Mouse (Mus musculus): ENCODE data around the gene Iyd.
"Not testable (repeated sequence)": the region's sequence is repeated elsewhere in the genome, so short reads cannot be mapped to it uniquely, and the experiment has no call there.

Iyd gene

GRCm38 (mm10) chr10:3540003-3540827 lies at the start of gene Iyd:
TSS of gene Iyd (plus strand) at chr10:3540240.
- DNase-seq = no peak

- peak; percentile 34 for DNase-seq
Measured at GRCm38 (mm10) chr10:3496791-3497190, 43.2 kb upstream of the Iyd start.

GRCm38 (mm10) chr10:3500846-3501245 lies 39.2 kb upstream of the Iyd start:
- not testable (repeated sequence) for DNase-seq

GRCm38 (mm10) chr10:3507484-3508221 lies 32.4 kb upstream of the Iyd start:
- DNase-seq = peak; percentile 63

DNA sequence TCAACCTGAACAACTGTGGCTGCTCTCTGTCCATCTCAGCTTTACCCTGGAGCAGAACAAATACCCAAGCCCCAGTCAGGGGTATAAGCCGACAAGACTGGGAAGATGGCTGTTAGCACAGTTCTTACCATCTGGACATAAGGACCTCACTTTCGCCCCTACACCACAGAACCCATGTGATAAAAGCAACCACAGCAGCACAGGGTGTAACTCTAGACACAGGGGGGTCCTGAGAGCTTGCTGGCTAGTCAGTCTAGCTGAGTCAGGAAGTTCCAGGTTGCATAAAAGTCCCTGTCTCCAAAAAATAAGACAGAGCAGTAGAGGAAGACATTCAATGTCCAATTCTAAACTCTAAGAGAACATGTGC lies 31.8 kb upstream of the Iyd start:
- DNase-seq = no peak

DNA sequence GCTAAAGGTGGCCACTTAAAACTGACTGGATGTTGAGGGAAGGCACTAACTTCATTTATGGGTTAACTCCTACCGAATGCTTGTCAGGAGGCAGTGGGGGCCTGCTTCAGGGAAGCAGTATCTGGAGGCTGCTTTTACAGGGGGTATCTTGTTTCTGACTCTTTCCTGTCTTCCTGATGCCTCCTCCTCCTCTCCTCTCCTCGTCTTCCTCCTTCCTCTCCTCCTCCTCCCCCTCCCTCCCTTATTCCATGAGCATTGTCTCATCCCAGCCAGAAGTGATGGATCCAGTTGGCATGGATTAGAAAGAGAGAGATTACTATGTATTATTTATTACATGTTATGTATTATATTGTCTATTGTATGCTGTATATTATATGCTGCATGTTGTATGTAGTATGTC lies 31.3 kb upstream of the Iyd start:
- DNase-seq = no peak

DNA sequence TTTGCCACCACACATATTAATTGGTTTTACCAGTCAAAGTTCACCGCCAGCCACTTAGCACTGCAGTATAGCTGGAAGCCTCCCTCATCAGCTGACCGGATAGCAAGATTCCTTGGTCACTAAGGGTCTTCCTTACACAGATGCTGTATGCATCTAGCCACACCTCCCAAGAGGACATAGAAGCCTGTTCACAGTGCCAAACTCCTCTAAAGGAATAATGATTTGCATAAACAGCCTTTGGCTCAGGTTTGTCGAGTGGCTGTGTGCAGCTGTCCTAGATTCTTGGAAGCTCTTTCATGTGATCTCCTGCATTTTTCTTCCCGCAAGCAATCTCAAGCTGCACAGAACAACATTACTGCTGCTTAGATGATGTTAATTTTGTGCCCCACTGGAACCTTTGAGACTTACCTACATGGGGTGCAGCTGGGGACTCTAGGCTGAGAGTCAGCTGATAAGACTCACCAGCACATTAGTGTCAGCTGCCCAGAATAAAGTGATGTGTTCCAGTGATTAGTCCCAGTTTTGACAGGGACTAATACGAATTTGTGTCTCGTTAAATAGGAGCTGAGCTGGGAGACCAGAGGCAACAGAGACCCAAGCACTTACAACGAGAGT lies 30.3 kb upstream of the Iyd start:
- DNase-seq = no peak

- DNase-seq = no peak
Measured at GRCm38 (mm10) chr10:3510486-3510885, 29.6 kb upstream of the Iyd start.

GRCm38 (mm10) chr10:3511401-3511800 lies 28.6 kb upstream of the Iyd start:
- DNase-seq = no peak

- DNase-seq = no peak
Measured at GRCm38 (mm10) chr10:3512620-3513305, 27.3 kb upstream of the Iyd start.

GRCm38 (mm10) chr10:3513947-3514346 lies 26.1 kb upstream of the Iyd start:
- DNase-seq = no peak

GRCm38 (mm10) chr10:3514634-3515033 lies 25.4 kb upstream of the Iyd start:
- DNase-seq = peak; percentile 66

DNA sequence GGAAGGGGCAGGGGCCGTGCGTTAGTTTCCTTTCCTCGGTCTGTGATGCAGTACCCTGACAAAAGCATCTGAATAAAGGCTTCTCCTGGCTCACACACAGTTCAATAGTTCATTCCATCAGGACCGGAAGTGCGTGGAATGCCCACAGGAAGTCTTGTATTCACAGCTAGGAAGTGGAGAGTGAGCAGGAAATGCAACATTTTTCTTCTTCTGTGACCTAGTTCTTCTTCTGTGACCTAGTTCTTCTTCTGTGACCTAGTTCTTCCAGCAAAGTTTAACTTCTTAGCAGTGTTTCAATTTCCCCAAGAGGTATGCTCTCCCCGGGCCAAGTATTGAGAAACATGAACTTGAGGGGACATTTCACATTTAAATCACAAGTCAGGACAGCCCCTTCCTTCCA lies 23.6 kb upstream of the Iyd start:
- no peak for DNase-seq

DNA sequence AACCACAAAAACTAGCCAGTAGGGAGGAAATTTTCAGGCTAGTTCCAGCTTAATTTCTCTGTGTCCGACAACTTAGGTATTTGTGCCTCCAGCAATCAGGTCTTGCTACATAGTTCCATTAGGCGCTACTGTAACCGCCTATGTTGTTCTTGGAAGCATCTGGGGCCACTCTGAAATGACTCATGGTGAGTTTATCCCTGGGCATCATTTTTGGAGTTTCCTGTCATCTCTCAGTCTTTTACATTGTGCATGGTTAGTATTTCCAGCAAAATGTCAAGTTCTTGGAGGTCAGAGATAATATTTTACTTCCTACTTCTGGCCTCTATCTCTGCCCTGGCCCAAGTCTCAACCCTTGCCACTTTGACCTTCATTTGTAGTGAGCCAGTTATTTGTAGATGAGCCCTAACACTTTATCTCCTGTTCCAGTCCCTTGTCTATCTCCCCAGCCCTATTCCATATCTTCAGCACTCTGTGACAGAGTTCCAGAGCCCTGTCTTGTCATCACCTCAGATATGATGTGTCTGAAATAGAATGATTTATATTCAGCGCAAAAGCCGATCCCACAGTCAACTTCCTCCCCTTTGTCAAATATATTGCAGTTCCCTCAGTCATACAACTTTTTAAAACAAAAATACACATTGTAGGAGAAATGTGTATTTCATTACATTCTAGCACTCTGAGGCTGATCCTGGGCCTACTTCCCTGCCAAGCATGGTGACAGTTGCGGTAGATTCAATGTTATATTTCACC lies 16.8 kb upstream of the Iyd start:
- DNase-seq = no peak

DNA sequence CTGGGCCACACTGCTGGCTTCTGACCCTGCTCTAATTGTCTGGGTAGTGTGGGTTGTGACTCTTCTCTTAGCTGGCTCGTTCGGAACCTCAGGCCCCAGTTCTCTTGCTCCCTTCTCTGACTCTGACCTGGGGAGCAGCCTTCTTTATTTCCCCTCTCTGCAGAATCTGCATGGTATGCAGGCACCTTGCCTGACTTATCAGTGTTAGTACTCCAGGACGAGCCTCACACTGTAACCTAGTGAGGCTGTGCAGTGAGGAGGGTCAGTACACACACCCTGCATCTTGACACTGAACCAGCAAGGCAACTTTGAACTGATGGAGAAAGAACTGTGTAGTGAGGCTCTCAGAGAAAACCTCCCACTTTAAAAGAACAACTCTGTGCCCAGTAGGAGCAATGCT lies 15.5 kb upstream of the Iyd start:
- no peak for DNase-seq

DNA sequence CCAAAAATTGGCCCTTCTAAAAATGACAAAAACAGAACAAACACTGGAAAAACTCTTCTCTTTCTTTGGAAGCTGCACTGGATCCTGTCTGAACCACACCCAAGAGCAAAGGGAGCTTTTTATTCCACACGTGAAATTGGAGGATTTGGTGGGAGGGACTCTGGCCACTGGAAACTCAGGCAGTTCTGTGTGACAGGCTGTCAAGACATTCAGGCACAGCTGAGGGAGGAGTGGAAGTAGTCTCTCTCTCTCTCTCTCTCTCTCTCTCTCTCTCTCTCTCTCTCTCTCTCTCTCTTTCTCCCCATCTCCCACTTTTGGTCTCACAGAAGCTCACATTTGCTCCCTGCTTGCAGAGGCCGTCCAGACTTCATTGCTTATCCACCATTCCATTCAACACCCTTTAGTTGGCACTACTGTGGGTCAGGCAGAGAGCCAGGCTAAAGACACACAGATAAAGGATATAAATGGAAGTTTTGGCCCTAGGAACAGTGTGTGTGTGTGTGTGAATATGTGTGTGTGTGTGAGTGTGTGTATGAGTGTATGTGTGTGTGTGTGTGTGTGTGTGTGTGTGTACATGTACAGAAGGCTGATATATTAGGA lies 14.5 kb upstream of the Iyd start:
- no peak for DNase-seq

- DNase-seq = no peak
Measured at GRCm38 (mm10) chr10:3529807-3530206, 10.2 kb upstream of the Iyd start.

- no peak for DNase-seq
Measured at GRCm38 (mm10) chr10:3530661-3531060, 9.4 kb upstream of the Iyd start.

- peak; percentile 53 for DNase-seq
Measured at GRCm38 (mm10) chr10:3531375-3531774, 8.7 kb upstream of the Iyd start.

DNA sequence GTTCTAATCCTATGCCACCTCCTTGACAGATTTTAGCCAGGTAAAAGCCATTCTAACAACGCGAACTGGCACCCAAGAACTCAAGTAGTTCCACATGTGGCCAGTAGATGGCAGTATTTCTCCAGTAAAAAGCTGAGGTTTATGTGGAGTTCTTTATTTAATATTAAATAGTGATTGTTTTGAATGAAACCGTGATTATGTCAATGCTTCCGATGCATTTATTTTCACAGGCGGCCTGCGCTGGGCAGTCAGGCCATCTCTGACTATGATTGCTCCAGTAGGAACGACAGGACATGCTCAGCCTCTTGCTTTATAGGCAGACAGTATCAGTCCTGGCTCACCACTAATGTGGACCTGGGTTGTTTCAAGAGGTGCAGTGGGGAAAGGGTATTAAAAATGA lies 5.6 kb upstream of the Iyd start:
- no peak for DNase-seq

DNA sequence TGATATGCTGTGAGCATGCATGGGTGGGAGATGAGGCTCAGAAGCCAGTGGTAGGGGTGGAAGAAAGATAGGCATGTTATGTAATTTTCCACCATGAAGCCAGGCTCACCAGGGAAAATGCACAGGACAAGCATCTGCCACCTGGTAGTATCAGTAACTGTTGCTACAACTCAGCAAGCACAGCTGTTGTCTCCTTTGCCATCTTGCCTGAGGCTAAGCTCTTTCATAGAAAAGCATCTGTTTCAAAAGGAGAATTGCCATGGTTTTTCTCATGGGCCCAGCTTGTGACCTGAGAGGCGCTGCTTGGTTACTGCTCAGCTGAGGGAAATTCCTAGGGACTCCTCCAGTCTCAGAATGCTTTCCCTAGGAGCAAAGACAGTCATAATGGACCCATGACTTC lies 3.7 kb upstream of the Iyd start:
- no peak for DNase-seq

- no peak for DNase-seq
Measured at GRCm38 (mm10) chr10:3549384-3549783, 9.3 kb downstream of the Iyd start.

Data from layer of hippocampus, adult 9-11 months (tissue).